Mouse (Mus musculus): ENCODE measurements at regions not wholly inside any gene's neighbourhood (a gene's known extent, or its start where the extent isn't known, plus 50 kb on each side); places are given as distances from the start of the nearest gene placed in this dataset.

- no peak for DNase-seq (ENCODE audit: low read depth)
Observed at GRCm38 (mm10) chr2:75062189-75062510, 236.5 kb downstream of the Mtx2 start.

- no peak for DNase-seq (ENCODE audit: low read depth)
Observed at GRCm38 (mm10) chr2:75064406-75065115, 239.0 kb downstream of the Mtx2 start.

- DNase-seq (ENCODE audit: low read depth) = no peak
Observed at GRCm38 (mm10) chr2:75065304-75065703, 239.7 kb downstream of the Mtx2 start.

GRCm38 (mm10) chr2:75069321-75069720, 243.7 kb downstream of the Mtx2 start:
- DNase-seq (ENCODE audit: low read depth) = no peak

- no peak for DNase-seq (ENCODE audit: low read depth)
Observed at GRCm38 (mm10) chr2:75072021-75072420, 246.4 kb downstream of the Mtx2 start.

GRCm38 (mm10) chr2:75072471-75072870, 246.9 kb downstream of the Mtx2 start:
- no peak for DNase-seq (ENCODE audit: low read depth)

- DNase-seq (ENCODE audit: low read depth) = no peak
Observed at GRCm38 (mm10) chr2:75073178-75073577, 247.6 kb downstream of the Mtx2 start.

GRCm38 (mm10) chr2:75087164-75087563, 261.6 kb downstream of the Mtx2 start:
- no peak for DNase-seq (ENCODE audit: low read depth)

- no peak for DNase-seq (ENCODE audit: low read depth)
Observed at GRCm38 (mm10) chr2:75089186-75089585, 263.6 kb downstream of the Mtx2 start.

GRCm38 (mm10) chr2:75089616-75090015, 264.0 kb downstream of the Mtx2 start:
- DNase-seq (ENCODE audit: low read depth) = no peak

- DNase-seq (ENCODE audit: low read depth) = no peak
Observed at GRCm38 (mm10) chr2:75090439-75090838, 264.8 kb downstream of the Mtx2 start.

GRCm38 (mm10) chr2:75101501-75101900, 275.9 kb downstream of the Mtx2 start:
- no peak for DNase-seq (ENCODE audit: low read depth)

- DNase-seq (ENCODE audit: low read depth) = no peak
Observed at GRCm38 (mm10) chr2:75112751-75113150, 287.1 kb downstream of the Mtx2 start.

GRCm38 (mm10) chr2:75114375-75114774, 288.8 kb downstream of the Mtx2 start:
- DNase-seq (ENCODE audit: low read depth) = no peak

- DNase-seq (ENCODE audit: low read depth) = no peak
Observed at GRCm38 (mm10) chr2:75118348-75118926, 292.8 kb downstream of the Mtx2 start.

GRCm38 (mm10) chr2:75119599-75119998, 294.0 kb downstream of the Mtx2 start:
- DNase-seq (ENCODE audit: low read depth) = no peak

- no peak for DNase-seq (ENCODE audit: low read depth)
Observed at GRCm38 (mm10) chr2:75133298-75134080, 307.9 kb downstream of the Mtx2 start.

GRCm38 (mm10) chr2:75136618-75137017, 311.0 kb downstream of the Mtx2 start:
- no peak for DNase-seq (ENCODE audit: low read depth)

GRCm38 (mm10) chr2:75137133-75137982, 311.8 kb downstream of the Mtx2 start:
- DNase-seq (ENCODE audit: low read depth) = no peak

- DNase-seq (ENCODE audit: low read depth) = no peak
Observed at GRCm38 (mm10) chr2:75137983-75138745, 312.6 kb downstream of the Mtx2 start.

- no peak for DNase-seq (ENCODE audit: low read depth)
Observed at GRCm38 (mm10) chr2:75138746-75139060, 313.1 kb downstream of the Mtx2 start.

GRCm38 (mm10) chr2:75139544-75139943, 313.9 kb downstream of the Mtx2 start:
- DNase-seq (ENCODE audit: low read depth) = no peak
